Mouse (Mus musculus) MEL (cell line): ENCODE results near the gene Hsp90ab1. TPM values are rescaled to one million over a fixed set of nuclear protein-coding genes. Genes with fewer than 3 reads are reported as not detected.

Source experiments
- DNase-seq: peaks from one replicate; pipeline ENCODE4 v3.0.0; 2011; ENCODE audit warnings: low read depth, low spot score
- H3K27ac ChIP-seq: 2 replicates; pipeline ENCODE4 v1.5.1; 2012; ENCODE audit warnings: low read depth, mild to moderate bottlenecking, control low read depth, low read length, moderate library complexity; ENCODE audit not compliant: control insufficient read depth
- H3K27me3 ChIP-seq, 2 experiments: fragments of 150-350 bp in 1 of 2; sonication (generic) in 1 of 2; 2 replicates each; pipeline ENCODE4 v1.6.1; 2012; ENCODE audit warnings: low read length in 2 of 2, mild to moderate bottlenecking in 2 of 2, improper control_type of control experiment in 1 of 2, moderate library complexity in 1 of 2; ENCODE audit not compliant: insufficient read depth in 2 of 2, control insufficient read depth in 1 of 2
- H3K36me3 ChIP-seq, 2 experiments: 2 replicates each; pipeline ENCODE4 v1.6.1; 2012 to 2014; ENCODE audit warnings: low read length in 2 of 2, improper control_type of control experiment in 1 of 2, inconsistent platforms in 1 of 2, mild to moderate bottlenecking in 1 of 2; ENCODE audit not compliant: insufficient read depth in 2 of 2, control insufficient read depth in 1 of 2
- H3K4me1 ChIP-seq, 2 experiments: fragments of 150-350 bp in 1 of 2; sonication (generic) in 1 of 2; 2 replicates each; pipeline ENCODE4 v1.6.1; 2012; ENCODE audit warnings: low read length in 2 of 2, improper control_type of control experiment in 1 of 2, mild to moderate bottlenecking in 1 of 2; ENCODE audit not compliant: insufficient read depth in 2 of 2, control insufficient read depth in 1 of 2
- H3K4me3 ChIP-seq, 2 experiments: fragments of 150-350 bp in 1 of 2; sonication (generic) in 1 of 2; 2 replicates each; pipeline ENCODE4 v1.5.1; 2012; ENCODE audit warnings: low read depth in 2 of 2, low read length in 2 of 2, mild to moderate bottlenecking in 2 of 2, moderate library complexity in 2 of 2, control low read depth in 1 of 2, improper control_type of control experiment in 1 of 2; ENCODE audit not compliant: control insufficient read depth in 1 of 2, insufficient read depth in 1 of 2
- H3K79me2 ChIP-seq: 2 replicates; pipeline ENCODE4 v1.6.1; 2012; ENCODE audit warnings: mild to moderate bottlenecking, low read length, moderate library complexity; ENCODE audit not compliant: control insufficient read depth, poor library complexity, insufficient read depth
- H3K9ac ChIP-seq: 2 replicates; pipeline ENCODE4 v1.6.1; 2012; ENCODE audit warnings: low read depth, mild to moderate bottlenecking, control low read depth, low read length, moderate library complexity; ENCODE audit not compliant: control insufficient read depth, poor library complexity, severe bottlenecking
- H3K9me3 ChIP-seq: fragments of 150-350 bp; sonication (generic); replicated peaks from 2 replicates; pipeline ENCODE4 v1.6.1; 2012; ENCODE audit warnings: mild to moderate bottlenecking, low read length, improper control_type of control experiment, moderate library complexity; ENCODE audit not compliant: insufficient read depth
- BHLHE40 ChIP-seq: IDR thresholded peaks from 2 replicates; pipeline ENCODE4 v1.6.1; 2012; ENCODE audit warnings: low read depth, mild to moderate bottlenecking, inconsistent platforms, low read length, improper control_type of control experiment, borderline replicate concordance
- CHD1 ChIP-seq: IDR thresholded peaks from 2 replicates; pipeline ENCODE4 v1.6.1; 2012; ENCODE audit warnings: low read depth, mild to moderate bottlenecking, inconsistent platforms, low read length, improper control_type of control experiment
- E2F4 ChIP-seq: IDR thresholded peaks from 2 replicates; pipeline ENCODE4 v1.6.1; 2011; ENCODE audit warnings: low read depth, low read length, improper control_type of control experiment, borderline replicate concordance
- ELF1 ChIP-seq: IDR thresholded peaks from 2 replicates; pipeline ENCODE4 v1.6.1; 2014; ENCODE audit warnings: low read depth, mild to moderate bottlenecking, inconsistent platforms, low read length, improper control_type of control experiment, moderate library complexity
- ETS1 ChIP-seq: IDR thresholded peaks from 2 replicates; pipeline ENCODE4 v1.6.1; 2012; ENCODE audit warnings: low read depth, mild to moderate bottlenecking, inconsistent platforms, low read length, improper control_type of control experiment, moderate library complexity
- HCFC1 ChIP-seq: IDR thresholded peaks from 2 replicates; pipeline ENCODE4 v1.6.1; 2012; ENCODE audit warnings: low read depth, mild to moderate bottlenecking, inconsistent platforms, low read length, improper control_type of control experiment, moderate library complexity
- JUND ChIP-seq: IDR thresholded peaks from 2 replicates; pipeline ENCODE4 v1.6.1; 2011; ENCODE audit warnings: low read depth, mild to moderate bottlenecking, improper control_type of control experiment, low read length
- MAFK ChIP-seq: IDR thresholded peaks from 2 replicates; pipeline ENCODE4 v1.6.1; 2011; ENCODE audit warnings: low read depth, mild to moderate bottlenecking, low read length, improper control_type of control experiment, borderline replicate concordance
- MAX ChIP-seq: IDR thresholded peaks from 2 replicates; pipeline ENCODE4 v1.6.1; 2011; ENCODE audit warnings: low read length, improper control_type of control experiment
- MAZ ChIP-seq: IDR thresholded peaks from 2 replicates; pipeline ENCODE4 v1.6.1; 2012; ENCODE audit warnings: low read depth, mild to moderate bottlenecking, inconsistent platforms, low read length, improper control_type of control experiment
- MEF2A ChIP-seq: IDR thresholded peaks from 2 replicates; pipeline ENCODE4 v1.6.1; 2014; ENCODE audit warnings: low read depth, mild to moderate bottlenecking, inconsistent platforms, low read length, improper control_type of control experiment; ENCODE audit not compliant: poor library complexity, insufficient replicate concordance, severe bottlenecking; ENCODE audit errors: extremely low read depth
- MXI1 ChIP-seq: IDR thresholded peaks from 2 replicates; pipeline ENCODE4 v1.6.1; 2011; ENCODE audit warnings: mild to moderate bottlenecking, low read depth, low read length, improper control_type of control experiment
- MYB ChIP-seq: IDR thresholded peaks from 2 replicates; pipeline ENCODE4 v1.6.1; 2011; ENCODE audit warnings: mild to moderate bottlenecking, low read depth, low read length, improper control_type of control experiment
- MYC ChIP-seq: IDR thresholded peaks from 2 replicates; pipeline ENCODE4 v1.6.1; 2011; ENCODE audit warnings: low read depth, mild to moderate bottlenecking, low read length, improper control_type of control experiment, moderate library complexity
- NELFE ChIP-seq: IDR thresholded peaks from 2 replicates; pipeline ENCODE4 v1.6.1; 2011; ENCODE audit warnings: low read depth, low read length, improper control_type of control experiment
- NRF1 ChIP-seq: IDR thresholded peaks from 2 replicates; pipeline ENCODE4 v1.6.1; 2014; ENCODE audit warnings: low read depth, mild to moderate bottlenecking, inconsistent platforms, low read length, improper control_type of control experiment, moderate library complexity; ENCODE audit not compliant: poor library complexity, insufficient read depth, severe bottlenecking
- POLR2A ChIP-seq, 2 experiments: IDR thresholded peaks; 2 replicates each; pipeline ENCODE4 v1.6.1; 2011 to 2012; ENCODE audit warnings: low read length in 2 of 2, mild to moderate bottlenecking in 2 of 2, control low read depth in 1 of 2, improper control_type of control experiment in 1 of 2, low read depth in 1 of 2, moderate library complexity in 1 of 2; ENCODE audit not compliant: control insufficient read depth in 1 of 2, insufficient read depth in 1 of 2, poor library complexity in 1 of 2
- POLR2AphosphoS2 ChIP-seq: IDR thresholded peaks from 2 replicates; pipeline ENCODE4 v1.6.1; 2011; ENCODE audit warnings: low read length, improper control_type of control experiment
- RAD21 ChIP-seq: IDR thresholded peaks from 2 replicates; pipeline ENCODE4 v1.6.1; 2011; ENCODE audit warnings: mild to moderate bottlenecking, low read depth, low read length, improper control_type of control experiment
- RCOR1 ChIP-seq: IDR thresholded peaks from 2 replicates; pipeline ENCODE4 v1.6.1; 2012; ENCODE audit warnings: low read depth, mild to moderate bottlenecking, inconsistent platforms, low read length, improper control_type of control experiment
- SIN3A ChIP-seq: IDR thresholded peaks from 2 replicates; pipeline ENCODE4 v1.6.1; 2012; ENCODE audit warnings: low read length, improper control_type of control experiment, inconsistent platforms
- SMC3 ChIP-seq: IDR thresholded peaks from 2 replicates; pipeline ENCODE4 v1.6.1; 2011; ENCODE audit warnings: low read depth, low read length, improper control_type of control experiment
- TAL1 ChIP-seq: IDR thresholded peaks from 2 replicates; pipeline ENCODE4 v1.6.1; 2012; ENCODE audit warnings: mild to moderate bottlenecking, inconsistent platforms, low read length, moderate library complexity, mixed read lengths
- TBP ChIP-seq: IDR thresholded peaks from 2 replicates; pipeline ENCODE4 v1.8.0; 2011; ENCODE audit warnings: low read depth, low read length, improper control_type of control experiment
- UBTF ChIP-seq: IDR thresholded peaks from 2 replicates; pipeline ENCODE4 v1.6.1; 2012; ENCODE audit warnings: low read depth, mild to moderate bottlenecking, inconsistent platforms, low read length, improper control_type of control experiment, moderate library complexity, borderline replicate concordance; ENCODE audit not compliant: insufficient read depth
- USF1 ChIP-seq: IDR thresholded peaks from 2 replicates; pipeline ENCODE4 v1.6.1; 2014; ENCODE audit warnings: low read depth, mild to moderate bottlenecking, inconsistent platforms, low read length, improper control_type of control experiment, moderate library complexity
- USF2 ChIP-seq, 2 experiments: IDR thresholded peaks; 2 replicates each; pipeline ENCODE4 v1.6.1; 2011 to 2012; ENCODE audit warnings: improper control_type of control experiment in 2 of 2, low read length in 2 of 2, borderline replicate concordance in 1 of 2, inconsistent platforms in 1 of 2, low read depth in 1 of 2, mild to moderate bottlenecking in 1 of 2; ENCODE audit not compliant: insufficient read depth in 1 of 2
- ZC3H11A ChIP-seq: IDR thresholded peaks from 2 replicates; pipeline ENCODE4 v1.6.1; 2012; ENCODE audit warnings: low read depth, mild to moderate bottlenecking, inconsistent platforms, low read length, improper control_type of control experiment
- ZMIZ1 ChIP-seq: IDR thresholded peaks from 2 replicates; pipeline ENCODE4 v1.6.1; 2012; ENCODE audit warnings: low read depth, mild to moderate bottlenecking, inconsistent platforms, low read length, improper control_type of control experiment, moderate library complexity
- ZNF384 ChIP-seq: IDR thresholded peaks from 2 replicates; pipeline ENCODE4 v1.6.1; 2012; ENCODE audit warnings: low read depth, mild to moderate bottlenecking, inconsistent platforms, low read length, improper control_type of control experiment
- polyA plus RNA-seq, 2 experiments: library from polyadenylated mRNA; stranded (reverse) in 1 of 2; unstranded in 1 of 2; fragments of >175 nt in 1 of 2; fragments of >200 nt in 1 of 2; gene quantifications; 2 replicates each; pipeline versions ENCODE4 v1.2.1 to v1.2.4; 2012; ENCODE audit warnings: low replicate concordance in 2 of 2, low read depth in 1 of 2; ENCODE audit not compliant: insufficient read length in 2 of 2, insufficient read depth in 1 of 2, missing spikeins in 1 of 2
- total RNA-seq: library from RNA; depleted of rRNA; stranded (reverse); fragments of 300-350 nt; gene quantifications from 2 replicates; pipeline ENCODE4 v1.2.3, GENCODE M21; 2012

Gene Hsp90ab1
- total and polyA plus RNA-seq, 3 experiments = 1,032 to 27,726 (median 4,130) TPM

- TF ChIP-seq TBP = peak; percentile 51; the same call in 1 of the 2 replicates
- TF ChIP-seq ETS1 = peak; percentile 44; the same call in 1 of the 2 replicates
- TF ChIP-seq MAX = no peak
- Histone ChIP-seq H3K27ac (peak overlapping the region; percentile 56), H3K9ac (peak overlapping the region; percentile 72), H3K79me2 (no peaks in the 10 kb centered on the region; the same call in 1 of the 2 replicates), H3K9me3 (no peaks in the 10 kb centered on the region), H3K27me3 (no peaks in the 10 kb centered on the region), H3K4me3 (peak overlapping the region; percentile 61 to 85), H3K36me3 (peaks cover 0 to 11% of the 10 kb centered on the region in 2 experiments; a peak in 2 of 4 replicates), H3K4me1 (peaks cover 0 to 28% of the 10 kb centered on the region in 2 experiments; a peak in 3 of 4 replicates)
- peak; percentile 86 for DNase-seq
Observed at GRCm38 (mm10) chr17:45556514-45557245, 16.4 kb downstream of the Hsp90ab1 start.

DNA sequence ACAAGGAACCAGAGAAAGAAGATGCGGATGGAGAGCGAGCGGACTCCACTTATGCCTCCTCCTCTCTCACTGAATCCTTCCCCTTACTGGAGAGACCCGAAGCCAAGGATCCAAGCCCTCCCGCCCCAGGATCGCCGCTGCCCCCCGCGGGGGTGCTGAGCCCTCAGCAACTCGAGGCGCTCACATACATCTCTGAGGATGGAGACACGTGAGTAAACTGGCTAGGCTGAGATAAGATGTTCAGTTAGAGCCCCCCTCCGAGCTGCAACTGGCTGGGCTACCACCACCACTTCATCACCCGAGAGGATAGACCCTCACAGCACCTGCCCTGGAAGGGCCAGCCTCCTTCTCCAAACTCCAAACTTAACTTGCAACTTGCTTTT is 17.0 kb downstream of the Hsp90ab1 start:
- Histone ChIP-seq H3K36me3 (peaks cover 0 to 11% of the 10 kb centered on the region in 2 experiments; a peak in 2 of 4 replicates), H3K79me2 (no peaks in the 10 kb centered on the region; the same call in 1 of the 2 replicates), H3K9ac (peak overlapping the region; percentile 72), H3K27me3 (no peaks in the 10 kb centered on the region), H3K4me3 (peak overlapping the region; percentile 61 to 85), H3K4me1 (peaks cover 0 to 28% of the 10 kb centered on the region in 2 experiments; a peak in 3 of 4 replicates), H3K27ac (peak overlapping the region; percentile 56), H3K9me3 (no peaks in the 10 kb centered on the region)
- DNase-seq = peak; percentile 62
- TF ChIP-seq POLR2AphosphoS2 = no peak
- no peak for TF ChIP-seq RAD21
- no peak for TF ChIP-seq UBTF
- peak; percentile 90 for TF ChIP-seq BHLHE40
- no peak for TF ChIP-seq ELF1
- 0 out of 2 replicates have a peak, but pooled peaks have one; percentile 51 for TF ChIP-seq MXI1
- TF ChIP-seq NELFE = no peak
- no peak for TF ChIP-seq TBP
- no peak for TF ChIP-seq ZC3H11A
- TF ChIP-seq SIN3A = no peak
- TF ChIP-seq RCOR1 = no peak
- TF ChIP-seq USF2 (IDR thresholded peaks at IDR 0.05; ENCODE audit: borderline replicate concordance in 1 of 2, insufficient read depth in 1 of 2, low read depth in 1 of 2, low read length in 2 of 2) = no peak
- TF ChIP-seq JUND = no peak
- no peak for TF ChIP-seq NRF1
- peak; percentile 63 for TF ChIP-seq USF1
- no peak for TF ChIP-seq POLR2A (IDR thresholded peaks at IDR 0.05; ENCODE audit: control insufficient read depth in 1 of 2, insufficient read depth in 1 of 2, low read depth in 1 of 2, low read length in 2 of 2, poor library complexity in 1 of 2)
- no peak for TF ChIP-seq TAL1
- TF ChIP-seq MEF2A = no peak
- no peak for TF ChIP-seq CHD1
- no peak for TF ChIP-seq MAFK
- TF ChIP-seq SMC3 = no peak
- TF ChIP-seq MAZ = peak; percentile 69; the same call in 1 of the 2 replicates
- no peak for TF ChIP-seq HCFC1
- TF ChIP-seq ZNF384 = no peak
- TF ChIP-seq MAX = peak; percentile 62
- TF ChIP-seq MYB = peak; percentile 46; the same call in 1 of the 2 replicates
- TF ChIP-seq ZMIZ1 = no peak
- TF ChIP-seq MYC = no peak
- TF ChIP-seq E2F4 = no peak
